Mouse (Mus musculus) cerebellum, postnatal 36 days (tissue): Measurements from ENCODE around the gene Artn.

Experiments
- DNase-seq, 2 experiments: peaks; one replicate each; pipeline ENCODE4 v3.0.0; 2021 to 2022; ENCODE audit warnings: mixed read lengths in 2 of 2

Artn gene

GRCm38 (mm10) chr4:117929391-117929881 lies at the start of gene Artn:
Gene Artn (minus strand): TSS chr4:117929763.
- peak in 1 of 2 experiments; percentile 18 for DNase-seq

GRCm38 (mm10) chr4:117979181-117979580 lies 49.6 kb upstream of the Artn start:
- no peak for DNase-seq

GRCm38 (mm10) chr4:117978282-117978681 lies 48.7 kb upstream of the Artn start:
- DNase-seq = no peak

- no peak for DNase-seq
These were observed 48.3 kb upstream of the Artn start for GRCm38 (mm10) chr4:117977841-117978240.

- DNase-seq = no peak
These were observed 47.8 kb upstream of the Artn start for GRCm38 (mm10) chr4:117977371-117977770.

GRCm38 (mm10) chr4:117975820-117976219 lies 46.3 kb upstream of the Artn start:
- no peak for DNase-seq

GRCm38 (mm10) chr4:117974719-117975118 lies 45.2 kb upstream of the Artn start:
- no peak for DNase-seq

GRCm38 (mm10) chr4:117972999-117973398 lies 43.4 kb upstream of the Artn start:
- DNase-seq = no peak

- DNase-seq = no peak
These were observed 34.9 kb upstream of the Artn start for GRCm38 (mm10) chr4:117964346-117965025.

- no peak for DNase-seq
These were observed 27.9 kb upstream of the Artn start for GRCm38 (mm10) chr4:117957492-117957891.

- no peak for DNase-seq
These were observed 17.9 kb upstream of the Artn start for GRCm38 (mm10) chr4:117947493-117947892.

GRCm38 (mm10) chr4:117946639-117947305 lies 17.2 kb upstream of the Artn start:
- peak in 1 of 2 experiments; percentile 10 for DNase-seq

GRCm38 (mm10) chr4:117943317-117943716 lies 13.8 kb upstream of the Artn start:
- DNase-seq = no peak

GRCm38 (mm10) chr4:117936964-117937363 lies 7.4 kb upstream of the Artn start:
- no peak for DNase-seq

- DNase-seq = no peak
These were observed 4.5 kb upstream of the Artn start for GRCm38 (mm10) chr4:117934081-117934480.

- DNase-seq = no peak
These were observed 3.7 kb upstream of the Artn start for GRCm38 (mm10) chr4:117933248-117933647.

- DNase-seq = peak; percentile 48 to 54
These were observed 793 bp downstream of the Artn start for GRCm38 (mm10) chr4:117928699-117929241.

- DNase-seq = peak in 1 of 2 experiments; percentile 47
These were observed 1.3 kb downstream of the Artn start for GRCm38 (mm10) chr4:117928234-117928633.

- DNase-seq = peak; percentile 43 to 44
These were observed 2.7 kb downstream of the Artn start for GRCm38 (mm10) chr4:117926545-117927482.

GRCm38 (mm10) chr4:117924916-117925315 lies 4.6 kb downstream of the Artn start:
- DNase-seq = no peak

GRCm38 (mm10) chr4:117923450-117923849 lies 6.1 kb downstream of the Artn start:
- no peak for DNase-seq

- DNase-seq = no peak
These were observed 8.2 kb downstream of the Artn start for GRCm38 (mm10) chr4:117921358-117921757.

- DNase-seq = no peak
These were observed 10.8 kb downstream of the Artn start for GRCm38 (mm10) chr4:117918762-117919161.
